Mouse (Mus musculus) heart, embryonic 14.5 days (tissue): ENCODE results near the gene 5730596B20Rik. TPM values are rescaled to one million over a fixed set of nuclear protein-coding genes. Genes with fewer than 3 reads are reported as not detected.

ENCODE experiments used
- ATAC-seq: fragments of 200-750 bp; cut with Nextera tagmentation; 2 replicates; pipeline ENCODE4 v1.8.0; 2017; ENCODE audit warnings: low read depth, moderate TSS enrichment; ENCODE audit not compliant: insufficient number of reproducible peaks, insufficient read depth, low FRiP score
- H3K27ac ChIP-seq, 2 experiments: fragments of 200-500 bp in 1 of 2; fragments of 300-500 bp in 1 of 2; sonication (generic) in 1 of 2; replicated peaks in 1 of 2; 2 replicates each; pipeline ENCODE4 v1.5.1; 2012 to 2014; ENCODE audit warnings: low read depth in 2 of 2, low read length in 2 of 2, control low read depth in 1 of 2, mild to moderate bottlenecking in 1 of 2, mixed read lengths in 1 of 2; ENCODE audit not compliant: control insufficient read depth in 1 of 2, insufficient read depth in 1 of 2
- H3K27me3 ChIP-seq: fragments of 300-500 bp; sonication (generic); 2 replicates; pipeline ENCODE4 v1.6.1; 2014; ENCODE audit warnings: mild to moderate bottlenecking, low read length, control low read depth; ENCODE audit not compliant: control insufficient read depth, insufficient read depth
- H3K36me3 ChIP-seq: fragments of 300-500 bp; sonication (generic); 2 replicates; pipeline ENCODE4 v1.6.1; 2014; ENCODE audit warnings: mild to moderate bottlenecking, control low read depth, low read length, mixed read lengths; ENCODE audit not compliant: control insufficient read depth, insufficient read depth
- H3K4me1 ChIP-seq, 2 experiments: fragments of 200-500 bp in 1 of 2; fragments of 300-500 bp in 1 of 2; sonication (generic) in 1 of 2; 2 replicates each; pipeline ENCODE4 v1.6.1; 2012 to 2014; ENCODE audit warnings: low read length in 2 of 2, control low read depth in 1 of 2, mixed read lengths in 1 of 2; ENCODE audit not compliant: control insufficient read depth in 2 of 2, insufficient read depth in 2 of 2
- H3K4me2 ChIP-seq: fragments of 300-500 bp; sonication (generic); 2 replicates; pipeline ENCODE4 v1.6.1; 2014; ENCODE audit warnings: mild to moderate bottlenecking, low read length
- H3K4me3 ChIP-seq, 2 experiments: fragments of 200-500 bp in 1 of 2; fragments of 300-500 bp in 1 of 2; sonication (generic) in 1 of 2; 2 replicates each; pipeline ENCODE4 v1.5.1; 2012 to 2014; ENCODE audit warnings: low read length in 2 of 2, mild to moderate bottlenecking in 2 of 2, control low read depth in 1 of 2, low read depth in 1 of 2, moderate library complexity in 1 of 2; ENCODE audit not compliant: control insufficient read depth in 1 of 2, insufficient read depth in 1 of 2
- H3K9ac ChIP-seq: fragments of 300-500 bp; sonication (generic); 2 replicates; pipeline ENCODE4 v1.6.1; 2014; ENCODE audit warnings: mild to moderate bottlenecking, low read length
- H3K9me3 ChIP-seq: fragments of 300-500 bp; sonication (generic); 2 replicates; pipeline ENCODE4 v1.6.1; 2016; ENCODE audit warnings: low read length, control low read depth; ENCODE audit not compliant: control insufficient read depth
- WGBS: fragments of 180-500 bp; shearing (Covaris S2); extraction: QIAGEN DNeasy Blood & Tissue Kit; methylation state at CpG from one replicate; pipeline ENCODE4 v1.1.7; 2014; 5-methylcytosine and 5-hydroxymethylcytosine counted together
- polyA plus RNA-seq: library from polyadenylated mRNA; unstranded; fragments of >200 nt; fragmentation: Nextera tagmentation; extraction: Ambion mirVana; gene quantifications from 2 replicates; pipeline ENCODE4 v1.2.1, GENCODE M21; 2014

Gene 5730596B20Rik
- polyA plus RNA-seq, 1 experiment from 2014 or later = not detected

DNA sequence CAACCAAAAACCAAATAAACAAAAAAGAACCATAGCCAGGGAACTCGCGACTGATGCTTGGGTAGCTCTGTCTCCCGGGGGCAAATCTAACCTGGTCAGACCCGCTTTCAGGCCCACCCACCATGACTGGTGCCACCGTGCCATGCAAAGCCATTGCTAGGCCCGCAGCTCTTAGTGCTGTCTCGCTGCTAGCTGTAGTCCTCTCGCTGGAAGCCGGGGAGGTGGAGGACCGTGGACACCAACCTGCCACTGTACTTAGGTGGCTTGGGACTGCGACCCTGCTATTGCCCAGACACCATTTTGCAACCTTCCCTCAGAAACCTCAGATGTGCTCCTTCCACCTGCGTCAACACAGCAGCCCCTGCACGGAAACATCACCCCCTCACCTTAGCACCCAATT lies 34.7 kb downstream of the 5730596B20Rik start:
- H3K9me3 ChIP-seq = no peaks in the 10 kb centered on the region
- H3K4me3 ChIP-seq = no peak overlapping the region
- 4% methylated on average over 13 of the region's 13 CpGs for WGBS
- H3K27ac ChIP-seq = no peak overlapping the region
- H3K9ac ChIP-seq = no peak overlapping the region
- peaks cover 3 to 12% of the 10 kb centered on the region in 2 experiments; a peak in 2 of 4 replicates for H3K4me1 ChIP-seq
- H3K4me2 ChIP-seq = no peak overlapping the region
- no peak for ATAC-seq
- H3K27me3 ChIP-seq = peaks cover 100% of the 10 kb centered on the region
- H3K36me3 ChIP-seq = no peaks in the 10 kb centered on the region

DNA sequence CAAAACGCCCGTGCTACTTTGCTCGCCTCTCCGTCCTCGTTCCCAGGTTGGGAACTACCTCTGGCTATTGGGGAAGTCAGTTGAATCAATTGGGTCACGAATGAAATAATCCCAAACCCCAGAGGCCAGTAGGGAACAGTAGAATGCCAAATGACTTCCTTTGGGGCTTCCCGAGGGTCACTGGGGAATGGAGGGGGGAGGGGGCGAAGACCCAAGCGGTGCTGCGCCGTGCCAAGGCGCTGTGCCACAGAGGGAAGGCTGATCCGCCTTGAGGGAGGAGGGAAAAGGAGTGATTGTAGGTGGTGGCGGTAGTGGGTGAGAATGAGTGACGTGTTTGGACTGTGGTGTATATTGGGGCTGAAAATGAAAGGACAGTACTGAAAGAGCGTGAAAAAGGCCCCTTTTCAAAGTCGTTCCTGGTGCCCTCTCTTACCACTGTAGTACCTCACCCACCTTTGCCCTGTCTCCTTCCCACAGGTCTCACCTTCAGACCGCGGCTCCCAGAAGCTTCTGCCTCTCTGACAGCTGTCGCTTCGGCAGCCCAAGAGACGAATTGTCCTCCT lies 35.3 kb downstream of the 5730596B20Rik start:
- Histone ChIP-seq H3K9me3 (no peaks in the 10 kb centered on the region), H3K4me1 (peaks cover 3 to 17% of the 10 kb centered on the region in 2 experiments; a peak in 2 of 4 replicates), H3K36me3 (no peaks in the 10 kb centered on the region), H3K4me3 (peak overlapping the region; percentile 3 to 29; a peak in 2 of 4 replicates), H3K4me2 (peak overlapping the region; percentile 51), H3K27me3 (peaks cover 100% of the 10 kb centered on the region), H3K27ac (no peak overlapping the region), H3K9ac (no peak overlapping the region)
- ATAC-seq = no peak
- 1% methylated on average over 22 of the region's 22 CpGs for WGBS

DNA sequence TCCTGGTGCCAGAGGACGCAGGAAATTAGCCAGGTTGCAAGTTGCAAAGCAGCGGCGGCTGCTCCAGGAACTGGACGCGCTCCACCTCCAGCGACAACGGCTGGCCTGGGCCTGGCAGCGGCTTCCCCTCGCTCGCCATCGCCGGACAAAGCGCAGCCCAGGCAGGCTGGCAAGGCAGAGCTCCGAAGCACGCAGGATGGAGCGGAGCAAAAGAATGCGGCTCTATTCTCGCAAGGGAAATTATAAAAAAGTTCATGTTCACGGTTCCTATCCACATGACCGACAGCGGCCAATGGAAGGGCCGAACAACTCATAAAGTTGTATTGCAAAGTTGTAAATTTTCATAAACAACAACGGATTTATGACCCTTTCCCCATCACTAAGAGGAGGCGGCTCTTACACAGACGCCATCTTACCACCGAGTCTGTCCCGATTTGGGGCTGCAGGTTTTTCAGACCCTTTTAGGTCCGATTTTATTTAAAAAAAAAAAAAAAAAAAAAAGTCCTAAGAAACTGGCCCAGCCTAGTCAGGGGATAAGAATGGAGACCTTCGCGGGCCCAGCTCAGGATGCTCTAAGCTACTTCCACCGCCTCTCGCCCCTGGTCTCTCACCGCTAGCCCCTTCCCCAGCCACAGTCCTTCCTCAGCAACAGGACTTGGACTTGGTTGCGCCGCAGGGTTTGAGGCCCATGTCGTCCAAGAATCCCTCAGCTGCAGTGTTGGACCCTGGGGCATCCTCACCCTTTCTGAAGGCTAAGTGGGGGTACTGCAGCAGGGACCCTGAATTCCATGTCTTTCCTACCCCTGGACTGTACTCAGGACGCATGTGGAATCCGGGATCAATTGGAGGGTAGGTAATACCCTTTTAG lies 36.1 kb downstream of the 5730596B20Rik start, which contains the start of the genes Hoxa3 and Gm28308:
Hoxa3 (minus strand) TSS at position 218 of the 868 bp plus-strand sequence.
Gm28308 (minus strand) TSS at position 221 of the 868 bp plus-strand sequence.
- Histone ChIP-seq H3K4me3 (peak within 1 kb of the TSS; percentile 3 to 29; a peak in 2 of 4 replicates), H3K27me3 (peaks cover 100% of the 10 kb centered on the region), H3K9ac (no peak within 1 kb of the TSS), H3K4me1 (peaks cover 3 to 17% of the 10 kb centered on the region in 2 experiments; a peak in 2 of 4 replicates), H3K36me3 (no peaks in the 10 kb centered on the region), H3K4me2 (peak within 1 kb of the TSS; percentile 51), H3K27ac (no peak within 1 kb of the TSS), H3K9me3 (no peaks in the 10 kb centered on the region)
- WGBS = 2% methylated on average over 38 of the region's 38 CpGs
- no peak for ATAC-seq

DNA sequence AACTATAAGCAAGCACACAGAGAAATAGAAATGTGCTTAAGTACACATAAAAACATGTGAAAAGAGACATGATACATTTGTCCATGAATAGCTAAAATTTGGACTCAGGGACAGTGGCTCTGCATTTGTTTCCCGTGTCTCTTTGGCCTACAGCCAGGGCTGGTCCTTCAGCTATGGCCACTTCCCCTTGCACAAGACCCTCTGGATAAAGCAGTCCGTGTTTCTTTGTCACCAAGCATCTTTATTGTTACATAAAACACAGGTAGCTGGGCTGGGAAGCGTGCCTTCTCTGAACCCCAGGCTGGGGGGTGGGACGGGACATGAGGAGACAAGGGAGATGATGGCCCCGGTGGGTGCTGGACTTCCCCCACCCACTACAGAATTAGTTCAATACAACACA lies 37.0 kb downstream of the 5730596B20Rik start:
- no peaks in the 10 kb centered on the region for H3K36me3 ChIP-seq
- ATAC-seq = no peak
- H3K27me3 ChIP-seq = peaks cover 100% of the 10 kb centered on the region
- no peak overlapping the region for H3K27ac ChIP-seq
- no peaks in the 10 kb centered on the region for H3K9me3 ChIP-seq
- H3K9ac ChIP-seq = no peak overlapping the region
- H3K4me3 ChIP-seq = no peak overlapping the region
- H3K4me2 ChIP-seq = no peak overlapping the region
- peaks cover 3 to 14% of the 10 kb centered on the region in 2 experiments; a peak in 2 of 4 replicates for H3K4me1 ChIP-seq
- WGBS = 11% methylated on average over 5 of the region's 5 CpGs

DNA sequence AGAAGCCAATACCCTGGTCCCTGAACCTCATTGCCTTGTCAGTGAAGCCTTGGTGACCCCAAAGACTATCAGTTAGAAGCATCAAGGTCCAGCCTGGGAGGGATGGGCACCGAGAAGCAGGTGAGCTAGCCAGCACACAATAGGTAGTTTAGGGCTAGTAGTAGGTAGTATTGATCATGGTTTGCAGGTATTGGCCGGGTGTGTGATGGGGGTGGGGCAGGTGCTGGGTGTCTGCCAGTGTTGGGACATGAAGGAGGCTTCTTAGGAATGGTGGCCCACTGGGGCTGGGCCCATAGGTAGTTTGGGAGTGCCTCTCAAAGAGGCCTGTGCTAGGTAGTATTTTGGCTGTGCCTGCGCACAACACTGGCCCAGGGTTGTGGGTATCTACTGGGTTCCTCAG lies 37.8 kb downstream of the 5730596B20Rik start:
- no peaks in the 10 kb centered on the region for H3K9me3 ChIP-seq
- no peak for ATAC-seq
- H3K4me2 ChIP-seq = no peak overlapping the region
- no peak overlapping the region for H3K27ac ChIP-seq
- no peak overlapping the region for H3K9ac ChIP-seq
- H3K4me3 ChIP-seq = no peak overlapping the region
- 13% methylated on average over 3 of the region's 3 CpGs for WGBS
- H3K36me3 ChIP-seq = no peaks in the 10 kb centered on the region
- H3K4me1 ChIP-seq = peaks cover 3 to 14% of the 10 kb centered on the region in 2 experiments; a peak in 2 of 4 replicates
- peaks cover 100% of the 10 kb centered on the region for H3K27me3 ChIP-seq

DNA sequence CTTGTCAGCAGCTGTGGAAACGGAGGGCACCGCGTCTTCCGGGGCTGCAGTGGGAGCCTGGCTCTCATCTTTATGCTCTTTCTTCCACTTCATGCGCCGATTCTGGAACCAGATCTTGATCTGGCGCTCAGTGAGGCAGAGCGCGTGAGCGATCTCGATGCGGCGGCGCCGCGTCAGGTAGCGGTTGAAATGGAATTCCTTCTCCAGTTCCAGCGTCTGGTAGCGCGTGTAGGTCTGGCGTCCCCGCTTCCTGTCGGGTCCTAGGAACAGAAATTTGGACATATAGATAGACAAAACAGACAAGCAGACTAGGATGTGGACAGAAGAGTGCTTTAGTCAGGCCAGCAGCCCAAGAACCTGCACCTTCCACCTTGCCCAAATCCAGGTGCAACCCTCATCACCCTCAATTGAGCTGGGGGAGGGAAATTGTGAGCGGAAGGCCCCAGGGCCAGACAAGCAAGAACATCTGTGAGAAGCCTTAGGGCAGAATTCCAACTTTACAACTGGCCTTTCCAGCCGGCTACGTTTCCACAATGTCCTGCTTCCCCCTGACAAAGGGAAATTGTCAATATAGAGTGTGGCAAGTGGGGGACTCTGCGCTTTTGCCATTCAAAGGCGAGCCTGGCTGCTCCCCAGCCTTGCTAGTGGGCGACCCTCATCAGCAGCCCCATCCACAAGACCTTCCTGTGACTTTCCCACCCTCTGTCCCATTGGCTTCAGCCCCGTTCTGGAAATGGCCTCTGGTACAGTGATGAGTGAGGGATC lies 38.7 kb downstream of the 5730596B20Rik start:
- WGBS = 1% methylated on average over 30 of the region's 30 CpGs
- H3K27me3 ChIP-seq = peaks cover 100% of the 10 kb centered on the region
- H3K4me1 ChIP-seq = peaks cover 3 to 14% of the 10 kb centered on the region in 2 experiments; a peak in 2 of 4 replicates
- no peak for ATAC-seq
- no peak overlapping the region for H3K4me3 ChIP-seq
- H3K27ac ChIP-seq = no peak overlapping the region
- no peak overlapping the region for H3K4me2 ChIP-seq
- H3K36me3 ChIP-seq = no peaks in the 10 kb centered on the region
- H3K9ac ChIP-seq = no peak overlapping the region
- no peaks in the 10 kb centered on the region for H3K9me3 ChIP-seq
